Mouse (Mus musculus): ENCODE measurements around the gene Esyt2. TPM values are rescaled to one million over a fixed set of nuclear protein-coding genes. Genes with fewer than 3 reads are reported as not detected.

The Esyt2 gene
- polyA plus RNA-seq, 1 experiment from 2014 or later: 11.3 TPM

DNA sequence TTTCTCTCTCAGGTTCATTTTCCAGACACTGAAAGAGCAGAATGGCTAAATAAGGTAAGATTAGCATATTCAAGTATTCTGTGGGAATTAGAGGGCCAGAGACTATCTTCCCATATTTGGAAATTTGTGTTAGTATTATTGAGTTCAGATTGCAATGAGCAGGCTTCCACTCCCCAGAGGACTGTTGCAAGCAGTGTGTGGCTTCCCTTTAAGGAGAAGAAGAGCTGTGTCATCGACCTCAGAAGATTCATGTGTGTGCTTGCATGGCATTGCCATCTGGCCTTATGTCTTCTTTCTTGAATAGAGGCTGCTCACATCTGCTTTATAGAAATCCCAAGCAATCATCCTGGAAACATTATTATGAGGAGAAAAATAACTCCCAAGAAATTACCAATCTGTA is 36.8 kb downstream of the Esyt2 start:
- Histone ChIP-seq H3K27ac (replicated peaks) (no peak overlapping the region), H3K4me3 (replicated peaks) (no peak overlapping the region), H3K27me3 (replicated peaks) (no peaks in the 10 kb centered on the region), H3K9ac (replicated peaks) (no peak overlapping the region), H3K36me3 (no peaks in the 10 kb centered on the region), H3K9me3 (replicated peaks) (no peaks in the 10 kb centered on the region), H3K4me1 (no peaks in the 10 kb centered on the region), H3K4me2 (no peak overlapping the region)
- ATAC-seq (ENCODE audit: low FRiP score): no peak
- 52% methylated on average over 1 of the region's 1 CpGs for WGBS

DNA sequence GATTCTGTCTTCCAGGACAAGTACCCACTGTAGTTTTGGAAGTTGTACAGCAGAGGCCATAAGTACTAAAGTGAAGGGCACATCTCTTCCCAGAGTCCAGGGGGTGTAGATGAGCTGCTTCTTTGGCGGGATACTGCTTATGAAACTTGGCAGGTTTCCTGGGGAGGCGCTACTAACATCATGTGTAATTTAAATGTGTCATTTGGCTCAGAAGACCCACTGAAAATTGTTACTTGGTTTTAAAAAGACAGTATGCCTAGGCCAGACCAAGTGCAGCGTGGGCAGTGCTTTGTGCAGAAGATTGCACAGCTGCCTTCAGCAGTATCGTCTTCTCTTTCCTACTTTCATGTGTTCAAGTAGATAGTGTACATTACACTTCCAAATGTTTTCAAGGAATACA is 44.5 kb downstream of the Esyt2 start:
- no peaks in the 10 kb centered on the region for H3K27me3 ChIP-seq (replicated peaks)
- no peak overlapping the region for H3K9ac ChIP-seq (replicated peaks)
- no peak overlapping the region for H3K27ac ChIP-seq (replicated peaks)
- H3K4me3 ChIP-seq (replicated peaks): no peak overlapping the region
- peaks cover 5% of the 10 kb centered on the region for H3K36me3 ChIP-seq
- WGBS: 72% methylated on average over 4 of the region's 4 CpGs
- no peaks in the 10 kb centered on the region for H3K4me1 ChIP-seq
- H3K4me2 ChIP-seq: no peak overlapping the region
- no peaks in the 10 kb centered on the region for H3K9me3 ChIP-seq (replicated peaks)
- no peak for ATAC-seq (ENCODE audit: low FRiP score)

DNA sequence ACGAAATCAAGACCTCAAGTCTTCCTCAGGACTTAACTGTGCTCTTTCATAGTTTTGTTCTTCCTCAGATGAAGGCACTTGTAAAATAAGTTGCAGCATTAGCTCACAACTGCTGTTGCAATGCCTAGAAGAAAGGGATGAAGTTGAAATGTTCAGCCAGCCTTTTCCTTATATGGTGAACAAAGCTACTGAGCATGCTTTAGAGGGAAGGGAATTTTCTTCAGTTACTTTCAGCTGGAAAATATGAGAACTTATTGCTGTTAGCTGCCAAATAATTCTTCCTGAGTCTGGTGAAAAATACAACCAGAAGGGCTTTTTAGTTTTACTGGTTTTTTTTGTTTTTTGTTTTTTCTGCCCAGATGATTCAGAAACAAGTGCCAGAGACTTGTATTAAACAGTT is 45.2 kb downstream of the Esyt2 start:
- Histone ChIP-seq H3K4me2 (no peak overlapping the region), H3K9ac (replicated peaks) (no peak overlapping the region), H3K27me3 (replicated peaks) (no peaks in the 10 kb centered on the region), H3K4me3 (replicated peaks) (no peak overlapping the region), H3K9me3 (replicated peaks) (no peaks in the 10 kb centered on the region), H3K36me3 (peaks cover 5% of the 10 kb centered on the region), H3K4me1 (no peaks in the 10 kb centered on the region), H3K27ac (replicated peaks) (no peak overlapping the region)
- 81% methylated on average over 1 of the region's 1 CpGs for WGBS
- no peak for ATAC-seq (ENCODE audit: low FRiP score)

DNA sequence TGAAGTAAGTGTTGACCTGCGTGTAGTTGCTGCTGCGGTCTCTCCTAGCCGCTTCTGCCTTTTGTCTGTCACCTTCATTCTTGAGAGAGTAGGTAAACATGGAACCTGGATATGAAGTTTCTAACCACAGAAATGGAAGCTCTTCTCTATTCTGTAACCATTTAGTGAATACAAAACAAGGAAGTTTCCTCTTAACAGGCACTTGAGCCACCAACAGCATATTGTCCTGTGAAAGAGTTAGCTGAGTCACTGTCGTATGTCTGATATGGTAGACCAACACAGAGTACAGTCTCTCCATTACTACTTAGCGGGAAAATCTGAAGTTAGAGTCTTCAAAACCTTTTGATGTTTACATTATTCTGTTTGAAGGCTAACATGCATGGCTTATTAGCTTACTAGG is 53.3 kb downstream of the Esyt2 start:
- H3K4me2 ChIP-seq: no peak overlapping the region
- peaks cover 2% of the 10 kb centered on the region; the same call in 1 of the 2 replicates for H3K36me3 ChIP-seq
- no peak overlapping the region for H3K27ac ChIP-seq (replicated peaks)
- H3K4me3 ChIP-seq (replicated peaks): no peak overlapping the region
- H3K9me3 ChIP-seq (replicated peaks): no peaks in the 10 kb centered on the region
- H3K27me3 ChIP-seq (replicated peaks): no peaks in the 10 kb centered on the region
- no peak overlapping the region for H3K9ac ChIP-seq (replicated peaks)
- WGBS: 98% methylated on average over 5 of the region's 5 CpGs
- H3K4me1 ChIP-seq: no peaks in the 10 kb centered on the region
- no peak for ATAC-seq (ENCODE audit: low FRiP score)

DNA sequence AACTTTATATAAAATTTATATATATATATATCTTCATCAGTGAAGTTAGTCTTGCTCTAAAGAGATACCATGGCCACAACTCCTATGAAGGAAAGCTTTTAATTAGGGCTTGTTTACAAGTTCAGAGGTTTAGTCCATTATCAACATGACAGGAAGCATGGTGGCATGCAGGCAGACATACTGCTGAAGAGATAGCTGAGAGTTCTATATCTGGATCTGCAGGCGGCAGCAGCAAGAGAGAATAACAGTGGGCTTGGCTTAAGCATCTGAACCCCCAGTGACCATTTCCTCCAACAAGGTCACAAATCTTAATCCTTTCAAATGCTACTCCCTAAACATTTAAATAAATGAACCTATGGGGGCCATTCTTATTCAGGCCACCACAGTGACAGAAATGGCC is 59.2 kb downstream of the Esyt2 start:
- 84% methylated on average over 1 of the region's 1 CpGs for WGBS
- H3K36me3 ChIP-seq: peaks cover 20% of the 10 kb centered on the region

DNA sequence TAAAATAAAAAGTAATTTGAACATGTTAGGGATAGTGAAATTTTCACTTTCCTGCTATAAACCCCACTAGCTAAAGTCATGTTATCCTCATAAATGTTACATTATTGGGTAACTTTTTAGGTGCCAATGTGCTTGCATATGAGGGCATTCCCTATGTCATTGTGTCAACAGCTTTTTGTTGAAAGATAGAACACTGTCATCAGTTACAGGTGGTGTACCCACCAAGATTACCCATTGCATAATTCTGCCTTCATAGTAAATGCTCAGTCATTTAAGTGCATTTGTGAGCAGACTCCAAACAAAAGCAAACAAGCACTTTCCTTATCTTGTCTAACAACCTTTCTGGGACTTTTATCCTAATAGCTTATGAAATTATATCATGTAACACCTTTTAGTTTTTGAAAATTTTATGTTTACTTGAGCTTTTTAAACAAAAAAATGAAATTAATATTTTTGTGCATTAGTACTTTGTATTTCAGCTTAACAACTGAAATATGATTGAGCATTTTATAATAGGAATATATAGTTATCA is 67.8 kb downstream of the Esyt2 start:
- Histone ChIP-seq H3K4me3 (replicated peaks) (no peak overlapping the region), H3K9ac (replicated peaks) (no peak overlapping the region), H3K4me1 (no peaks in the 10 kb centered on the region), H3K27me3 (replicated peaks) (no peaks in the 10 kb centered on the region), H3K27ac (replicated peaks) (no peak overlapping the region), H3K9me3 (replicated peaks) (no peaks in the 10 kb centered on the region), H3K4me2 (no peak overlapping the region), H3K36me3 (peaks cover 39% of the 10 kb centered on the region)
- no peak for ATAC-seq (ENCODE audit: low FRiP score)

More for the DNA sequence above, 59.2 kb downstream of the Esyt2 start:
- H3K9ac ChIP-seq (replicated peaks): no peak overlapping the region
- no peaks in the 10 kb centered on the region for H3K4me1 ChIP-seq
- no peak overlapping the region for H3K27ac ChIP-seq (replicated peaks)
- no peak overlapping the region for H3K4me3 ChIP-seq (replicated peaks)
- H3K9me3 ChIP-seq (replicated peaks): no peaks in the 10 kb centered on the region
- ATAC-seq (ENCODE audit: low FRiP score): no peak
- H3K4me2 ChIP-seq: no peak overlapping the region
- no peaks in the 10 kb centered on the region for H3K27me3 ChIP-seq (replicated peaks)

DNA sequence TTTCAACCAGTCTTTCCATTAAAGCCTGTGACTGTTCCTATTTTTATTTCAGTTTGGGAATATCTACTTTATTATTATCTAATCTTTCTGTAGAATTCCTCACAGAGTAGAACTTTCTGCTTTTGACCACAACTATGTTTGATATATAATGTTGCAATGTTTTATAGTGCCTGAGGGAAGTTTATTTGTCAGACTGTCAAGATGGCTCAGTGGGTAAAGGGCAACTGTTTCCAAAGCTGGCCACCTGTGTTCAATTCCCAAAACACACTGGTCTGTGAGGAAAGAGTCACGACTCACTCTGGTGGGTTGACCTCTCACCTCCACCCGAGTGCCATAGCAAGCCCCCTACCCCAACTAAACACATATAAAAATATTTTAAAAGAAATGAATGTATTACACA is 68.4 kb downstream of the Esyt2 start:
- no peak for ATAC-seq (ENCODE audit: low FRiP score)
- H3K9ac ChIP-seq (replicated peaks): no peak overlapping the region
- peaks cover 39% of the 10 kb centered on the region for H3K36me3 ChIP-seq
- no peaks in the 10 kb centered on the region for H3K4me1 ChIP-seq
- H3K27me3 ChIP-seq (replicated peaks): no peaks in the 10 kb centered on the region
- no peaks in the 10 kb centered on the region for H3K9me3 ChIP-seq (replicated peaks)
- no peak overlapping the region for H3K4me2 ChIP-seq
- no peak overlapping the region for H3K27ac ChIP-seq (replicated peaks)
- 84% methylated on average over 2 of the region's 2 CpGs for WGBS
- H3K4me3 ChIP-seq (replicated peaks): no peak overlapping the region

DNA sequence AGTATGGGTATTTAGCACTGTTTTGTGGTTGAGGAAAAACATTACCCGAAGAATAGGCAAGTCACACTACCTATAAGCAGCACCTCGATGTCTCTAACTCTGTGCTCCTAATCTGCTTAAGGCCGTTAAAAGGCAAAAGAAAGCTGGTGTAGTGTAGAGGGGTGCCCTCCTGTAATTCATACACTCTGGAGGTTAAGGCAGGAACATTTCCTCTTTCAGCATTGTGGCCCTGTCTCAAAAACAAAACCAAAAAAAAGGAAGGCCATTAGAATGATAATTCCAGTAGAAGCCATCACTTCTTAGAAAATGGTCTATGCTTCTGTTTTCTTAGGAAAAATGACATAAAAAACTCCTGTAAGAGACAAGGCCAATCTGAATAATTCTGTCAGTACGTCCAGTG is 70.0 kb downstream of the Esyt2 start:
- no peak overlapping the region for H3K27ac ChIP-seq (replicated peaks)
- ATAC-seq (ENCODE audit: low FRiP score): no peak
- H3K27me3 ChIP-seq (replicated peaks): no peaks in the 10 kb centered on the region
- H3K4me1 ChIP-seq: no peaks in the 10 kb centered on the region
- no peak overlapping the region for H3K9ac ChIP-seq (replicated peaks)
- WGBS: 91% methylated on average over 4 of the region's 4 CpGs
- peaks cover 33% of the 10 kb centered on the region for H3K36me3 ChIP-seq
- H3K4me2 ChIP-seq: no peak overlapping the region
- H3K9me3 ChIP-seq (replicated peaks): no peaks in the 10 kb centered on the region
- no peak overlapping the region for H3K4me3 ChIP-seq (replicated peaks)

DNA sequence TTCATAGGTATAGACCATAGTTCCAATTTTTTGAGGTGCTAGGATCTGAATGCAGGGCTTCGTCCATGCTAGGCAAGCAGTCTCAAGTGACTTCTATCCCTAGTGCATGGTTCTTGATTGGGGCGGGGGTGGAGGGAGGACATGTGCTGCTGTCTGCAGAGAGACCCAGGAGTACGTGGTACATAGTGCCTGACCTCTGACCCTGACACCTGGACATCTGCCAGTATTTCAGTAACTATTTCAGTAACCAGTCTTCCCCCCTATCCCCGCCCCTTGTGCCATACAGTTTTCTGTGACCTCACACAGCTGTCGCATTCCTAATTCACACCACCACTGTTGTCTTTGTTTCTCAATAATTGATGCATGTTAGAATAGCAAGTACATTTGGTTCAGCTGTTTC is 71.4 kb downstream of the Esyt2 start:
- no peak overlapping the region for H3K4me3 ChIP-seq (replicated peaks)
- no peaks in the 10 kb centered on the region for H3K9me3 ChIP-seq (replicated peaks)
- H3K4me2 ChIP-seq: no peak overlapping the region
- peaks cover 27% of the 10 kb centered on the region for H3K36me3 ChIP-seq
- no peak overlapping the region for H3K27ac ChIP-seq (replicated peaks)
- 80% methylated on average over 5 of the region's 5 CpGs for WGBS
- no peaks in the 10 kb centered on the region for H3K4me1 ChIP-seq
- H3K9ac ChIP-seq (replicated peaks): no peak overlapping the region
- no peaks in the 10 kb centered on the region for H3K27me3 ChIP-seq (replicated peaks)
- ATAC-seq (ENCODE audit: low FRiP score): no peak

DNA sequence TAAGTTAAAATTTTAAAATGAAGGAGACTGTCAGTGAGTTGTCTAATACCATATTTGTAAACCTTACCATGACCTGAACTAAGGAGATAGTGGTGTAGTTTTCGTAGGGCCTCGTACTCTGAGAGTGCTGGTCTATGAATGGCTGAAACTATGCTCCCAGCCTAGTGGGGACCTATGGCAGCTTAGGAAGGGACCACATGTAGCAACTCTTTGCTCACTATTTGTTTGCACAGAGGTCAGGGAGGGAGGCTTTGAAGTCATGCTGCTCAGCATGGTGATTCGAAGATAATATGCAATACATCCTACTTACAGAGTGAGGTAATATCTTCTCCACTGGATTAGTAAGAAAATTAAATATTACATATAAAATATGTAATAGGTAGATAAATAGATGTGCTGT is 73.7 kb downstream of the Esyt2 start:
- Histone ChIP-seq H3K4me2 (no peak overlapping the region), H3K4me1 (no peaks in the 10 kb centered on the region), H3K27me3 (replicated peaks) (no peaks in the 10 kb centered on the region), H3K36me3 (peaks cover 23% of the 10 kb centered on the region), H3K4me3 (replicated peaks) (no peak overlapping the region), H3K9ac (replicated peaks) (no peak overlapping the region), H3K27ac (replicated peaks) (no peak overlapping the region), H3K9me3 (replicated peaks) (no peaks in the 10 kb centered on the region)
- 94% methylated on average over 3 of the region's 3 CpGs for WGBS
- ATAC-seq (ENCODE audit: low FRiP score): no peak

DNA sequence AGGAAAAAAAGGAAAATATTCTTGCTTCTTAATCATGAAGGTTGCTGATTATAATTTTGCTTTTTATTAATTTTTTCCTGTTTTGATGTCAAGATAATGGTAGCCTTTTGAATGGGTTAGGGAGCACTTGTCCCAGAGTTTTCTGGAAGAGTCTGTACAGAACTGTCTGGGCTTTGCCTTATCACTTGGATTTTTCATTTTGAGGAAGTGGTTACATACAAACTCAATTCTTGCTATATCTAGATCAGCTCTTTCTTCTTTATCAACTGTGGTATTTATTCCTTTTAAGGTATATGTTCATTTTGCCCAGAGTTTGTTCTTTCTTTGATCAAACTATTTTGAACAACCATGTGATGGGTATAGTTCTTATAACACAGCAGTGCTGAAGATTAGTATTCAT is 81.1 kb downstream of the Esyt2 start:
- no peak overlapping the region for H3K9ac ChIP-seq (replicated peaks)
- peaks cover 39% of the 10 kb centered on the region for H3K36me3 ChIP-seq
- no peaks in the 10 kb centered on the region for H3K9me3 ChIP-seq (replicated peaks)
- H3K4me3 ChIP-seq (replicated peaks): no peak overlapping the region
- no peak overlapping the region for H3K27ac ChIP-seq (replicated peaks)
- no peaks in the 10 kb centered on the region for H3K27me3 ChIP-seq (replicated peaks)
- no peaks in the 10 kb centered on the region for H3K4me1 ChIP-seq
- no peak for ATAC-seq (ENCODE audit: low FRiP score)
- H3K4me2 ChIP-seq: no peak overlapping the region

DNA sequence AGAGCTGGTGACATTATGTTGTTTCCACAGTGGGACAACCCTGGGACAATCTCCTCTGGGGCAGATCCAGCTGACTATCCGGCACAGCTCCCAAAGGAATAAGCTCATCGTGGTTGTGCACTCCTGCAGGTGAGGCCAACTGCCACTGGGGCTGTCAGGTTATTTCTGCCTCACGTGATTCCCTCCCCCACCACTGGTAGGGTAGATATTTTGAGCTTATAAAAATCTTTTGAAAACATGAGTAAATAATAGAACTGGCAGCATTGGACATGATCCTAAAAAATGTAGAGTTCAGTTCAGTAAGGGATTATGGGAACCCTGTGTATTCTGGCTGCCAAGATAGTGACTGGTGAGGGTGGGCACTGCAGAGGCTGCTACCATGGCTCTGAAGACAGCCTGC is 85.9 kb downstream of the Esyt2 start:
- 85% methylated on average over 3 of the region's 3 CpGs for WGBS
- no peaks in the 10 kb centered on the region for H3K27me3 ChIP-seq (replicated peaks)
- no peak for ATAC-seq (ENCODE audit: low FRiP score)

DNA sequence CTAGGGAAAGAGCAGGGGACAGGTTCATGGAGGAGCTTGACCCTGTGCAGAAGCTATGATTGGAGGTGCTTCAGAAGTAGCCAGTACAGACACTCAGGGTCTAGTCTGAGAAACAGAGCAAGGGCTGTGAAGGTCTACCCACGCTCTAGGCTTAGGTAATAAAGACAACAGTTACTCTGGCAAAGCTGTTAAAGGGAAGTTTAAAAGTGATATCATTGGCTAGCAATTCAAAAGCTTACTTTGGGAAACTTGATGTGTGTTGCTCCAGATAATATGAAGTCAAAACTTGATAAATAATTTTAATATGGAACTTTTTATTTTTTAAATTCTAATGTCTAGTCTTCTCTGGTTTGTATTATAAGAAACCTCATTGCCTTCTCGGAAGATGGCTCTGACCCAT is 86.3 kb downstream of the Esyt2 start:
- Histone ChIP-seq H3K4me1 (no peaks in the 10 kb centered on the region), H3K4me2 (no peak overlapping the region), H3K36me3 (peaks cover 54% of the 10 kb centered on the region), H3K9ac (replicated peaks) (no peak overlapping the region), H3K4me3 (replicated peaks) (no peak overlapping the region), H3K27me3 (replicated peaks) (no peaks in the 10 kb centered on the region), H3K9me3 (replicated peaks) (no peaks in the 10 kb centered on the region), H3K27ac (replicated peaks) (no peak overlapping the region)
- no peak for ATAC-seq (ENCODE audit: low FRiP score)
- WGBS: 95% methylated on average over 2 of the region's 2 CpGs

More for the DNA sequence above, 85.9 kb downstream of the Esyt2 start:
- Histone ChIP-seq H3K4me1 (no peaks in the 10 kb centered on the region), H3K36me3 (peaks cover 54% of the 10 kb centered on the region), H3K4me2 (no peak overlapping the region), H3K9me3 (replicated peaks) (no peaks in the 10 kb centered on the region), H3K4me3 (replicated peaks) (no peak overlapping the region), H3K9ac (replicated peaks) (no peak overlapping the region), H3K27ac (replicated peaks) (no peak overlapping the region)
